Mouse (Mus musculus) ES-E14 (cell line): ENCODE measurements around the gene Pmvk.
A peak's percentile ranks its signal among the peaks of the same experiment; 100 is the strongest.

Experiments
- HCFC1 ChIP-seq: IDR thresholded peaks from 2 replicates; pipeline ENCODE4 v1.6.1; 2012; ENCODE audit warnings: low read length, inconsistent platforms, borderline replicate concordance; ENCODE audit not compliant: insufficient read depth
- ZNF384 ChIP-seq: IDR thresholded peaks from 2 replicates; pipeline ENCODE4 v1.6.1; 2012; ENCODE audit warnings: low read depth, low read length, inconsistent platforms

GRCm38 (mm10) chr3:89458965-89459807, 4.8 kb downstream of the Pmvk start:
- TF ChIP-seq HCFC1, result 0 out of 2 replicates have a peak, but pooled peaks have one; percentile 19
- no peak for TF ChIP-seq ZNF384
